Mouse (Mus musculus) T-cell, adult 2 months (primary cell): ENCODE data around the gene Sephs2.

Experiments
- DNase-seq: peaks from one replicate; pipeline ENCODE4 v3.0.0; 2022; ENCODE audit warnings: low spot score

Sephs2 gene

DNA sequence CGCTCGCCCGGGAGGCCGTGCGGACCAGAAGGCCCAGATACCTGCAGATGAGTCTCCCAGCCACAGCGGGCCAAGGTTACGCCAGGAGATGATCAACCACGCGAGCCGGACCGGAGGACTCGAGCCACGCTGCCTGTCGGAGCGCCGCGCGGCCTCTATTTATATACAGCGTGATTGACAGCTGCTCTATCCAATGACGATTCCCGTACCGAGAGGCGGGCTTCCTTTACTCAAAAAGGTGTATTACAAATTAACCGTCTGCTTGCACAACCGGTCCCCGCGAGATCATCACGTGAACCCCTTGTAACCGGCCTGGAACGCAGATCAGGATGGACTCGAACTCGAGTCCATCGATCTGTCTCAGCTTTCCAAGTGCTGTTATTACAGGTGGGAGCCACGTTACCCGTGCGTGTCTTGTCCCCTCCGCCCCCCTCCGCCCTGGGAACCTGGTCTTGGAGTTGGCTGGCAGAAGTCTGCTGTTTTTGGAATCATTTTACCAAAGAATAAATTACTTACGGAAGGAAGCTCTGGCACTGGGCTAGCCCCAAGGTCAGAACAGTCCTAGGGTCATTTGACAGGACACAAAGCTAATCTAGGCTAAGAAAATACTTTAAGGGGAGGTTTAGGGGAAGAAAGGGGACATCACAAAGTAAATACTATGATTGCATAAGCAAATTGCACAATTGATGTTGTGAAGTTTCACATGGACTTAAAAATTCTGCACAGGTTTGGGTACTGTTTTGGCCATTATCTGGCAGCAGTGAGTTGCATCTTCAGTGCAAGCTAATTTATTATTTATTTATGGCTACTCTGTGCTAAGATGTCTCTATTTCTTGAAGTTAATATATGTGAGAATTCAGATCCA lies at the start of gene Sephs2:
Gene Sephs2, minus strand, starts transcription at position 131 of the 865 bp plus-strand sequence.
- peak; percentile 89 for DNase-seq

DNA sequence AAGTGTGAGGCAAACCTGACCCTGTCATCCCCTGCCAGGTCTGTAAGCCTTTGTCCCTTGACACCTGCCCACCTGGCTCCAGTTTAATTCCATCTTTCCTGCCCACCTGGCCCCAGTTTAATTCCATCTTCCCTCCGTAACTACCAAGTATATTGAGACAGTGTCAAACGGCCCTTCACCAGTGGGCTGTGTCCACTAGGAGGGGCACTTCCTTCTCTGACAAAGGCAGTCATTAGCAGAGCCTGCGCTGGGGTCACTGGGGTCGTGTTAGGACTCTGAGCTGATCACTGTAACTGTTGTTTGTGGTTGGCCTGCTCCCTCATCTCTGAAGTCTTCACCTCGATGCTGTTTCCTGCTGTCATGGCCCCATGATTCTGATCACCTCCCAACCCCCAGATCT lies 48.2 kb upstream of the Sephs2 start:
- no peak for DNase-seq

DNA sequence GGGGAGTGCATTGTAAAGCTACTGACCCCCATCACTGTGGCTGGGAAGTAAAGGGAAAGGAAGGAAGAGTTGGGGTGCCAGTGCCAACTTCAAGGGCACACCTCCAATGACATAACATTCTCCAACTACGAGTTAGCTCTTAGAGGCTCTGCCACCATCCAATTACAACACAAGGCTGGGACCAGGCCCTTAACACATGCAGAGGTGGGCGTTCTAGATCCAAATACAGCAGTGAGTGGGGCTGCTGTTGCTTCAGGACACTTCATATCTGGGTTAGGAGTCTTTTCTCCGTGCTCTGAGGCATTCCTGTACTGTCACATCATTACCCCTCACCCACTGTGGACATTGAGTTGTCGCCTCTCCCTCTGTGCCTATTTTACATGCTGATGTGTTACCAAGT lies 47.3 kb upstream of the Sephs2 start:
- no peak for DNase-seq

DNA sequence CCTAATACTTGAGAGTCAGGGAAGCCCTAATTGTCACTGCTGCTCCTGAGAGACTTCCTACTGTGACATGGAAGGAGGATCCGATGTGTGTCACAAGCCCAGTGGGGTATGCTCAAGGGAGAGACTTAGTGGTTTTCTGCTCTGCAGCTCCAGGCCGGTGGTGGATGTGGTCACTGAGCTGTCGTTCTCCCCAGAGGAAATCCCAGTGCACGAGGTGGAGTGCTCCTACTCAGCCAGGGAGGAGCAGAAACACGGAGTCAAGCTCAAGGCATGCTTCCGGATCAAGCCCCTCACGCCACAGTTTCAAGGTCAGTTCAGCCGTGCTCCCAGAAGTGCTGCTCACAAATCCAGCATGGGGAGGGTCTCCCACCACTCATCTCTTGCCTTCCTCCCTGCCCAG lies 40.1 kb upstream of the Sephs2 start:
- no peak for DNase-seq

DNA sequence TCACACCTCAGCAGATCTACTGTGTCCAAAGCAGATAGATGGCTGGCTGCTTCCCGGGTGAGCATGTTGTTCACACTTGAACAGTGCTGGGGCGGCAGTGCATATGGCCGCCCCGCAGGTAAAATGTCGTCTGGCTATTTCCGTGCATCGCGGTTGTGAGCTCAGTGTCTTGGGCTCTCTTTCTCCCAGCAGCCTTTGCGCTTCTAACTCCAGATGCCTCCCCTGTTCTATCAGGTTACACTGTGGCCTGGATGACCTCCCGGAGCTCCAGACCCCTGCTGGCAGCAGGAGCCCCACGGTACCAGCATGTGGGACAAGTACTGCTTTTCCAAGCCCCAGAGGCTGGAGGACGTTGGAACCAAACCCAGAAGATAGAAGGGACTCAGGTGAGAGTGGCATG lies 36.1 kb upstream of the Sephs2 start:
- no peak for DNase-seq

DNA sequence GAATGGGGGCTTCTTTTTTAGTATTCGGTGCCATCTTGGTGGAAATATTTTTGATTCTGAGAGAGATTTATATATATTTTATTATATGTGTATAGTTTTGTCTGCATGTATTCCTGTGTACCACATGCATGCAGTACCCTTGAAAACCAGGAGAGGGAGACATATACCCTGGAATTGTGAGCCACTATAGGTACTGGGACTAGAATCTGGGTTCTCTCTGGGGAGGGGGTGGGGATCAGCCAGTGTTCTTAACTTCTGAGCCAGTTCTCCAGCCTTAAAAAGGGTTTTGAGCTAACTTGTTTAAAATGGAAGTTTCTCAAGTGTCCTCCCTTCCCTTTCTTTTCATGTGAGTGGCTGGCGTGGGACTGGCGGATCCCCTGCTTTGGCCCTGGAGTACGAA lies 35.0 kb upstream of the Sephs2 start:
- peak; percentile 50 for DNase-seq

DNA sequence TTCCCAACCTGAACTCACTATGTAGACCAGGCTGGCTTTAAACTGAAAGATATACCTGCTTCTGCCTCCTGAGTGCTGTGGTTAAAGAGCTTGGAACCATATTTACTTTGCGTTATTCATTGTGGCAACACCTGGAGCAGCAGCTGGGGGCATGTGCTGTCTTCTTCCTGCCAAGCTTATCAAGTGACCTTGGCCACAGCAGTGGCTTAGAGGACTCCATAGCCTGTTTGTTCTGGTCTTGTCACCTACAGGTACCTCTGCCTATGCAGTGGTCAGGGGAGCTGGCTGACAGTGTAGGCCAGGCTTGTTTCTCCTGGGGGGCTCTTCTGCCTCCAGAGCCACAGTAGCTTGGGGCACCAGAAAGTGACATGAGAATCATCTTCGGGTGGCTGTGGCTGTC lies 34.6 kb upstream of the Sephs2 start:
- no peak for DNase-seq

DNA sequence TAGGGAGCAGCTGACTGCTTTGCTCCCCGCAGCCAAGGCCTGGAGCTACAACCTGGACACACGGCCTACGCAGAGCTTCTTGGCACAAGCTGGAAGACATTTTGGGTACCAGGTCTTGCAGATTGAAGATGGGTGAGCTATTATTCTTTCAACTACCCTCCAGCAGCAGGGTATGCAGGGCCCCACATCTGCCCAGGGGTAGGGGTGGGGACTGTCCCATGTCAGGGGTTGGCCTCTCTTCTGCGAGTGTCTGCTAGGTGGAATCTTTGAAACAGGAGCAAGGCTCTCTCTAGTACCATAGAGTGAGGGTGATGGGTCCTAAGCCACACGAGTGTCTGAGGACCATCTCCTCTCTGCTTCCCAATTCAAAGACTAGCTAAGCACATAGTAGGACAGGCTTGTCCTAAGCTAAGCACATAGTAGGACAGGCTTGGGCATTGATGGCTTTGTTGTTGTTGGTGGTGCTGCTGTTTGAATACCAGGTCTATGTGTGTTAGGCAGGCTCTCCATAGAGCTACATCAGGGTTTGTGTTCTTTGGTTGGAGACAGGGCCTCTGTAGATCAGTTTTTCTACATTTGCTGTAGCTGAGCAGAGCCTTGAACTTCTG lies 23.8 kb upstream of the Sephs2 start:
- no peak for DNase-seq

DNA sequence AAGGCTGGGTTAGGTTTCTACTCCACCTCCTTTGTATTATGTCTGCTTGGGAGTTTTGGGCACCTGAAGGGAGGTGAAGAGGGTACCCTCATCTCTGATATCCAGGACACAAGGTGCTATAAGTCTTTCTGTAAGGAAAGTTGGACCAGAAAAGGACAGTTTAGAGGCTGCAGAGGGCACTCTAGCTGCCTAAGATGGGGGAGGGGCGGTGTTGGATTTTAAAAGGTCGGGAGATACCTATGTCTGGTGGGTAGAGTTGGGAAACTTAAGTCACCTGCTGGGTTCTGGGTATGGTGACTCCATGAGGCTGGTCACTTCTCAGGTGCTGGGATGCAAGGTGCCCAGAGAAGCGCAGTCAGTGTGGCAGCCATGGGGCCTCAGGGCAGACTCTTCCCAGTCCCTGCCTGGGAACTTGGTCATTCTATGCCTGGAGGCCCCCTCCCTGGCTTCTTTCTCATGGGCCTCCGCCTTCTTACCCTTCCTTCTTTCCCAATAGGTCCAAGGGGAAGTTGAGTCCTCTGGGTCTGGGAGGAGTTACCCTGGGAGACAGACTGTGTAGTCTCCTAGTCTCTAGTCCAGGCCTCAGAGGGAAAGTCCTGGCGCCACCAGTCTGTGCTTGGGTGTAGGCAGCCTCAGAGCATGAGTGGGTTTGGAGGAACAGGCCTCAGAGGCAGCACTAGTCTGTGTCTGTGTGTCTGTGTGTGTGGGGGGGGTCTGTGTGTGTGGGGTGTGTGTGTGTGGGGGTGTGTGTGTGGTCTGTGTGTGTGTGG lies 23.1 kb upstream of the Sephs2 start:
- no peak for DNase-seq

DNA sequence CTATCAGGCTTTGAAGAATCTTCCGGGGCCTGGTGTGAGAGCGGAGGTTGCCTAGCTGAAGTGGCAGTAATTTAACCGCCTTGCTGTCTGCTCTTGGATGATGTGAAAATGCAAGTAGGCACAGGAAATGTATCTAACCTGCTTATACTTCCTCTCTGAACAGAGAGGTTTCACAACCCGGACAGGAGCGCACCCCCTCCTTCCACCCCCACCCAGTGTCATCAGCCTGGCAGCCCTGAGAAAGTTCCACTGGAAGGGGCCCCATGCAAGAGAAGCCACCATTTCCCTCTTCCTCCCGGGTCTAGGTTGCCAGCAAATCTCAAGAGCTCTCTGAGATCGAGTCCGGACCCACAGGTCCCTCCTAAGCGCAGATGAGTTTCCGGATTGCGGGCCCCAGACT lies 22.2 kb upstream of the Sephs2 start, which contains the start of gene Itgal:
Gene Itgal, plus strand, starts transcription at position 163 of the 400 bp plus-strand sequence.
- DNase-seq: peak; percentile 80

DNA sequence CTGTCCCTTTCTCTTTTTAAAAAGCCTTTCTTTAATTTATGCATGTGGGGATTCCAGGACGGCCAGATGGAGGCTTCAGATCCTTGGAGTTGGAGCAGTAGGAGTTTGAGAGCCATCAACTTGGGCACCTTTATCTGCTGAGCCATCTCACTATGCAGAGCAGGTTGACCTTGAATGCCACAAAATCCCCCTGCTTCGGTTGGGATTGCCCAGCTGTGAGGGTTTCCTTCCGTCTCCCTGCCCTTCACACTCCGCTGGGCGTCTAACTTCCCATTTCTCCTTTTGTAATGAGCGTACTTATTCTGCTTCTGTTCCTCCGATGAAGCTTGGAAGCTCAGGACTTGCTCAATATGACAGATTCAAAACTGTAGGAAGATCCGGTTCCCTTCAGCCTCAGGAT lies 16.3 kb upstream of the Sephs2 start:
- DNase-seq: no peak

DNA sequence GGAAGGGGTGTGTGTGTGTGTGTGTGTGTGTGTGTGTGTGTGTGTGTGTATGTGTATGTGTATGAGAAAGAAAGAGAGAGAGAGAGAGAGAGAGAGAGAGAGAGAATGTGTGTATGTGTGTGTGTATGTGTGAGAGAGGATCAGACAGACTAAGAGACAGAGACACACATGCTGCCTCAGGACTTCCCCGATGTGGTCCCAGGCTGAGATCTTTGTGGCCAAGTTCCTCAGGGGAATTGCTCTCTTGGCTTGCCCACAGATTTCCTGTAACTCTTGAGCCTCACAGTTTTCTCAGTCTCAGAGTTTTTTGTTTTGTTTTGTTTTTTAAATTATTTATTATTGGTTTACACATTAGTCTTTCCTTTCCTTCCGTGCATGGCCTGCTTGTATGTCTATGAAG lies 15.5 kb upstream of the Sephs2 start:
- DNase-seq: no peak

DNA sequence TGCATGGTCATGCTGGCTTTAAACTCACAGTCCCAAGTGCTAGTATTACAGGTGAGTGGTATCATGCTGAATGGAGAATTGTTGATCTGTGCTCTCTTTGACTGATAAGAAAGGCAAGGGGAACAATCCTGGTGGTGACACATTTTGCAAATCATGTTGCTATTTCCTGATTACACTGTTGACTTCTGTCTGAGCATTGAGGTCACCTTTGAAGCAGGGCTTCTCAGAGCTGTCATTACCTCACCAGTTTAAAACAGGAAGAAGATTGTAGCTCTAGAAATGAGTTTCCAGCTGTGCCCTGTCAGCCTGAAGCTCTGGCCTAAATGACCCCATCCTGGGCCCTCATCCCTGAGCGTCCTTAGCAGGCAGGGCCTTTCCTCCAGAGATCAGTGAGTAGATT lies 14.1 kb upstream of the Sephs2 start:
- DNase-seq: peak; percentile 72

DNA sequence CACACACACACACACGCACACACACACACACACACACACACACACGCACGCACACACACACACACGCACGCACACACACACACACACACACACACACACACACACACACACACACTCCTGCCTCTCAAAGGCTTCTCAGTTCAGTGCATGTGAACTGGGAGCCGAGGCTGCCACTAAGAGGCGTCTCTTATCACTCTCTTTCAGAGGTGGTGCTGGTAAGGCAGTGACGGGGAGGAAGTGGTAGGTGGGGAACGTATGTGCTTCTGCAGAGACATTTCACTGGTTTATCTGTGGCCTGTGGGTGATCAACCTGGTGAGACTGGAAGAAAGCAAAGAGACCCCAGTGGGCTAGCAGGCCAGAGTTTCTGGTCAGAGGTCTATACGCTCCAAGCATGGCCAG lies 11.3 kb upstream of the Sephs2 start:
- peak; percentile 81 for DNase-seq

DNA sequence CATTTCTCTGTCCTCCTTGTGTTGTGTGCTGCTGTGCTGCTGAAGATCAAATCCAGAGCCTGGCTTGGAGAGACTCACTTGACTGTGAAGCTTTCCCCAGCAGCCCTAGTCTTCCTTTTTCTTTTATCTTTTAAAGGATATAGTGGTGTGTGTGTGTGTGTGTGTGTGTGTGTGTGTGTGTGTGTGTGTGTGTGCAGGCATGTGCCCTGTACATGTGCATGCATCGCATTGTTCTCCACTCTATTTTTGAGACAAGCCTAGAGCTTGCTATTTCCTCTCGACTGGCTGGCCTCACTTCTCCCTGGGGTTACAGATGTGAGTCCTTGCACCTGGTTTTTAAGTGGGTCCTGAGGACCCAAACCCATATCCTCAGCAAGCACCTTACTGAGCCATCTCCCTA lies 8.3 kb upstream of the Sephs2 start:
- no peak for DNase-seq

DNA sequence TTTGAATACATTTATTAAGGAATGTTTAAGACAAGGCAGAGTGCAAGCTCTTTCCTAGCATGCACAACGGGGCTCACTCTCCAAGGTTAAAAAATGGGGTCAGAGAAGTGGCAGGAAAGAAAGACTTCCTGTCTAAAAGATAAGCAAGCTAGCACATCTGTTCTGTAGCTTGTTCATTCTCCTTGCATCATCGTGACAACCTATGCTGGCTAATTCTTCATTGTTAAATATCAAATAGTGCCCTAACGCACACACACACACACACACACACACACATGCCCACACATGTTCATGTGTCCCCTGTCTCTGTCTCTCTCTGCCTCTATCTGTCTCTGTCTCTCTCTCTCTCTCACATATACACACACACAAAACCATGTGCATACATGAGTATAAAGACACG lies 7.3 kb upstream of the Sephs2 start:
- no peak for DNase-seq

DNA sequence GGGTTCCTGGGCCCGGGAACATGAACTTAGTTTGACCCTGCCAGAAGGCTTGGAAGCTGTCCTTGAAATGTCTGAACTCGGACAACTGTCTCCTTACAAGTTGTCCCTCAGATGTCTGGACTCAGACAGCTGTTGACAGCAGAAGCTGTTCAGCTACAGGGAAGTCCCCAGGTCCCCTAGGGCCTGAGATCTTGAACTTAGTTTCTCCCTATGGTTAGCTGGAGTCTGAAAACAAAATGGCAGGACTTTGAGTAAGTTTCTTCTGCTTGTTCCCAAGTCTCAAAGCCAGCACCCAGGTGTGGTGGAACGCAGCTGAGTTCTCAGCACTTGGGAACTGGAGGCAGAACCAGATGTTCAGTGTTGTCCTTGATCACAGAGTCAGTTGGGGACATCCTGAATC lies 6.2 kb upstream of the Sephs2 start:
- no peak for DNase-seq

DNA sequence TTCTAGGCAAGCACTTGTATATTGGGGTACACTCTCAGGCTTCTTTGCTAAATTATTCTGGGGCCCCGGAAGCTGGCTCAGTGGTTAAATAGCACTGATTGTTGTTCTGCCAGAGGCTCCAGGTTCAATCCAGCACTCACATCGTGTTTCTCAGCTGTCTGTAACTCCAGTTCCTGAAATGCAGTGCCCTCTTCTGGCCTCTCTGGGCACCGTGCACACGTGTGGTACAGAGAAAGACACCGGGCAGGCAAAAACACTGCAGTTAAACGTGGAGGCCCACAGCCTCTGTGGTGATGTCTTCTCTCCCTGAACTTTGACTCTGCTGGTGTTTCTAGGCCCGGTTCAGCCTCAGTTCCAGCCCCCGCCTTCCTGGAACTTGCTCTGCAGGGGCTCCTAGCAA lies 4.5 kb upstream of the Sephs2 start:
- DNase-seq: peak; percentile 75

DNA sequence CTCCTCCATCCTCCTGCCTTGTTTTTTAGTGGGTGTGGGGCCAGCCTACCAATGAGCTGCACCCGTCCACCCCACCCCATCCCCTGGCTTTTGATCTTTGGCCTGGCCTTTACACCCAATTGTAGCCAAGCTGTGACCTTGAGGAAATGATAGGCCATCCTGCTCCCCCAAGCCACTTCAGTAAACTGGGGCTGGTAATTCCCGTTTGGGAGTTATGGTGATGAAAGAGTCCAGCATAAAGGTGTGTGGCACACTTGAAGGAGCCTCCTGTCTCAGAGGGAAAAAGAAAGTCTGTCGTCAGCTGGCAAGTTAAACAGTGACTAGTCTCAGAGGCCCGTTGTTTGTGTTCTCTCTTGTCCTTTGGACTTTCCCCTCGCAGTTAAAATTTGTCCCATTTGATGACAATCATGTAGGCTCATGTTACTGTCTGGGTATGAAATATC lies 2.7 kb upstream of the Sephs2 start:
- DNase-seq: no peak

DNA sequence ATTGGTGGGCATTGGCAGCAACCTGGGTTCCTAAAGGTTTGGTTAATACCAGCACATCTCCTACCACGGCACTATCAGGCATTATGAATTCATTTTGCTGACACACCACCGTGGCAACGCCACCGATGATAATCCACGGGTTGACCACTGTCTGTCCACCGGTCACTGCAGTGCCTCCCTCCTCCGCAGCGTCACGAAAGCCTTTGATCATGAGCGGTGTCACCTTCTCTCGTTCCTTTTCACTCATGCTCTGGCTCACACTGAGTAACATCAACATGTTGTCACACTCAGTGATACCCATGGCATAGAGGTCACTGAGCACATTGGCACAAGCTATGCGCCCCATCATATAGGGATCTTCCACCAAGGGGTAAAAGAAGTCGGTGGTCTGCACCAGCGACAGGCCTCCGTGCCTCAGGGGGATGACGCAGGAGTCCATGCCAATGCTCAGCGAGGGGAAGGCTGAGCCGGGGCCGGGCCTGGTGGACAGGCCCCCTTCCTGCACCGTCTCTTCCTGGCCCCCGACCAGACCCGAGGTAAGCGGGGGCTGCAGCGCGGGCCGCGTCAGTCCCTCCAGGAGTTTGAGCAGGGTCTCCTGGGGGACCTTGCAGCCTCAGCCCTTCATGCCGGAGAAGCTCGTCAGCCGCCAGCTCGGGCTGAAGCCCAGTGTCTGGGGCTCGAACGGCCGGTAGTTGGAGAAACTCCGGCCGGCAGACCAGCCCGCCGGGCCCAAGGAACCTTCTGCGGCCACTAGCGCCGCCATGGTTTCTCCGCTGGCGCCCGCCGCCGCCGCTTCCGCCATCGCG lies 534 bp downstream of the Sephs2 start:
- DNase-seq: no peak

DNA sequence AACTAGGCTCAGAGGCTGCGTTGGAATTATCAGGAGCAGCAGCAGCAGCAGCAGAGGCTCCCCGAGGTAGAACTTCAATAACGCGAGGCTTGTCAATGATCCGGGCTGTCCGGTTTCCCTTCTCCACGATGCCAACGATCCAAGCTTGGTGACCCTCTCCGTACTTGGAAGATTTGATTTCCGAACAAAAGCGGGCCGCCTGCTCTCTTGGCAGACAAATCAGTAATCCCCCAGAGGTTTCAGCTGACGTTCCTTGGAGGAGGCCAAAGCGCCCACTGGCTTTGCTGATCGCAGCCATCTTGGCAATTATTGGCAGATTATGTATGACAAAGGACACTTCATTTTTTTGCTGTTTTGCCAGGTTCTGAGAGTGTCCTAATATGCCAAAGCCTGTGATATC lies 1.3 kb downstream of the Sephs2 start:
- no peak for DNase-seq

DNA sequence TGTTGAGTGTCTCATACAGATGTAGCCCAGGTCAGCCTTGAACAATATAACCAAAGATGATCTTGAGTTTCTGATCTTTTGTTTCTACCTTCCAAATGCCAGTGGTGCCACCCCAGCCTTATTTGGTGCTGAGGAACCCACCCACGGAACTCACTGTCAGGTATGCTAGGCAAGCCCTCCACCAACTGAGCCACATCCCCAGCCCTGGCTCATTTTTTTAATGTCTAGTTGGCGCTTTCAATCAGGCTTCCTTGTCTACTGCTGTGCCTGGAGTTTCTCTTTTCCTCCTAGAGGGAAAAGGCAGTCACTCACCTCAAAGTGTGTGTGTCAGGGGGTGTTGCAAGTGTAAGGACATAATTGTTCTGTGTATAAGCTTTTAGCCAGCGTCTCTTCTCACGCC lies 2.8 kb downstream of the Sephs2 start:
- DNase-seq: no peak
